Mouse (Mus musculus): Measurements from ENCODE around the gene Pde4a.
A peak's percentile ranks its signal among the peaks of the same experiment; 100 is the strongest.
"Not testable (repeated sequence)": the region's sequence is repeated elsewhere in the genome, so short reads cannot be mapped to it uniquely, and the experiment has no call there.

Pde4a gene

DNA sequence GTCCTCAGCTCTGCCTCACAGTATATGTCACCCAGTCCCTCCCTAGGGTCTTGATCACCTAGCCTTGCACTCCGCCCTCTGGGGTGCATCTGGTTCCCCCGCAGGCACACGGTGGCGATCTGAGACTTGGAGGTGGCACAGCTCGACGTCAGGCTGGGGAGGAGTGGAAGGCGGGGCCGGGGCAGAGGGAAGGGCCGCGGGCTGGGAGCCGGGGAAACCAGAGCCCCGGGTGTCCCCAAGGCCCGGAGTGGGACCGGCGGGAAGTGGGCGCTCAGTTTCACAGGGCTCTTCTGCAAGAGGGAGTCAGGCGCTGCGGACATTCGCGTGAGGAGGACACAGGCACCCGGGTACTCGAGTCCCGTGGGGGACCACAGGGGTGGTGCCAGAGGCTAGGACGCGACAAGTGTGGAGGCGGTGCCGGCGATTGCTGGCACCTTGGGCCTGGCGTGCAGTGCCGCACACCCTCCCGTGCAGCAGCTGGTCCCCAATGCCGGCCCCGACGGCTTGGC, 18.4 kb downstream of the Pde4a start:
- no peak for DNase-seq

DNA sequence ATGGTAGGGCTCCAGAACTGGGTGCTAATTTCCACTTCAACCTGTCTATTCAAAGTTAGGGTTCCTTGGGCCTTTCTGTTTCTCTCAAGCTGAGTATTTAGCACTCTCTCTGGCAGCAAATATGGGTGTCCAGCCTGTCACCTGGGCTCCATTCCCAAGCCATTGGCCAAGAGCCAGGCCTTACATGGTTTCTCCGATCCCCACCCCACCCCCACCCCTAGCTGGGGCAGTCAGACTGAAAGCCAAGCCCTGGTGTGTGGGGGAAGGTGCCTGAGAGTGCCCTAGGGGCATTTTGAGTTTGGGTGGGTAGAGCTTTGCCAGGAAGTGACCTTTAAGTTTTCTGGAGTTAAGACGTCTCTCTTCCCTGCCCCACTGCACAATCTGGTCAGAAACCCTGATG, 19.2 kb downstream of the Pde4a start:
- DNase-seq = no peak

DNA sequence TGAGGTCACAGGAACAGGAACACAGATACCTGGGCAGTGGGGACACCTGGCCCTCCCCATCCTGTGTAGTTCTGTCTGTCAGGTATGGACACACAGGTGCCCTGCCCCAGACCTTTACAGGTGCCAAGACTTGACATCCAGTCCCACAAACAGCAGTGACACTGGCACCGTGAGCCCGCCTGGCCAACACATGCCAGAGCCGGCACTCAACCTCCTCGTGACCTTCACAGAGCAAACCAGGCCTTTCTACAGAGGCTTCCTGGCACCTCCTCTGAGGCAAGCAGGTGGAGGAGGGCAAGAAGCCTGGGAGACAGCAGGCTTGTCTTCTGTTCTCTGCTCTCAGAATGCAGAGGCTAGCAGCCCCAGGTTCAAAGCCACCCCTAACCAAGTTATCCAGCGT, 19.9 kb downstream of the Pde4a start:
- no peak for DNase-seq

- peak; percentile 21 for DNase-seq
These were observed 24.4 kb downstream of the Pde4a start for GRCm38 (mm10) chr9:21189905-21190304.

DNA sequence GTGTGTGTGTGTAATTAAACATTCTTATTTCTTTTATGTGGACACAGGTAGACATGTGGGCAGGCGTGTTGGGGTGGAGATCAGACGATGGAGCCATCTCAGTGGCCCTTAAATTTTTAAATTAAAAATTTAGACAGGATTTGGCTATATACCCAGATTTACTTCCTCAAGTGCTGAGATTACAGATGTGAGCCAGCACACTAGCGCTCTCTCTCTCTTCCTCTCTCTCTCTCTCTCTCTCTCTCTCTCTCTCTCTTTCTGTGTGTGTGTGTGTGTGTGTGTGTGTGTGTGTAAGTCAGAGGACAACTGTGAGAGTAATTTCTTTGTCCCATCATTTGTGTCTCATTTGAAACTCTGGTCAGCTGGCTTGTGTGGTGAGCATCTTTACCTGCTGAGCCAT, 25.2 kb downstream of the Pde4a start:
- no peak for DNase-seq

DNA sequence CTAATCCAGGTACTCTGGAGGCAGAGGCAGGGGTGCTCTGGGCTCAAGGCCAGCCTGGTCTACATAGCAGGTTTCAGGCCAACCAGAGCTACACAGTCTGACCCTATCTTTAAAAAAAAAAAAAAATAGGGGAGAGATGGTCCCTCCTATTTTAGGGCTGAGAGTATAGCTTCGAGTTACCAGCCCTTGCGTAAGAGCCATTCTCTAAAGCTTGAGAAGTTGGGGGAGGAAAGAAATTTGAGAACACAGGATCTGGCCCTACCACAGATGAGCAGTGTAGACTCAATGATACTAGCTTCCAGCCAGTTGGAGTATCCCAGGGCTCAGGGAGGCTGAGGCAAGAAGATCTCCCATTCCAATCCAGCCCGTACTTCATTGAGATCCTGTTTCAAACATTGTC, 28.3 kb downstream of the Pde4a start:
- no peak for DNase-seq

GRCm38 (mm10) chr9:21194787-21195493, 29.4 kb downstream of the Pde4a start:
- no peak for DNase-seq

DNA sequence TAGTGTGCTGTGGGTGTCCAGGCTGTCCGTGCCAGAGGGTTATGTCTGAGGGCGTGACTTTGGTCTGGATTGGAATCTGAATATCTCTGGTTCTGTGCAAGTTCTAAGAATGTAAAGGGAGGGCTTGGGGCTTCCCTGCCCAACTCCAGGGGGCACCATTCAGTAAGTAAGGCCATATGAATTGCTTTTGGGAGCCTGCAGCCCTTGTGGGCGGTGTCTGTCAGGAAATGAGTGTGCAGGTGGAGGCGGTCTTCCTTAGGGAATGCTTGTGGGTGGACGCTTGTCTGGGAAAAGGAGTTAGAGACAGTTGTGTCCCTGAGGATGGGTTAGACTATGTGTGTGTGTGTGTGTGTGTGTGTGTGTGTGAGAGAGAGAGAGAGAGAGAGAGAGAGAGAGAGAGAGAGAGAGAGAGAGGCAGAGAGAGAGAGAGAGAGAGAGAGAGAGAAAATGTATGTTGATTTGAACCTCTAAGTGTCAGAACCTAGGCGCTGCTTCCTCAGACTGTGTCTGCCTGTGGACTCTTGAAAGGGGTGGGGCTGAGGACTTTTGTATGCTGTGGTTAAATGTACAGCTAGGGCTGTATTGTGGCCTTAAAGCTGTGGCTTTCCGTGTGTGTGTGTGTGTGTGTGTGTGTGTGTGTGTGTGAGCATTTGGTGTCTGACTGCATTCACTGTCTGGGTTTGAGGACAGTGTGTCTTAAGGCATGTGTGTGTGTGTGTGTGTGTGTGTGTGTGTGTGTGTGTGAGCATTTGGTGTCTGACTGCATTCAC, 30.4 kb downstream of the Pde4a start:
- not testable (repeated sequence) for DNase-seq

- DNase-seq = peak; percentile 70
These were observed 31.3 kb downstream of the Pde4a start for GRCm38 (mm10) chr9:21196521-21197433.

GRCm38 (mm10) chr9:21197981-21198380, 32.5 kb downstream of the Pde4a start:
- DNase-seq = peak; percentile 84

DNA sequence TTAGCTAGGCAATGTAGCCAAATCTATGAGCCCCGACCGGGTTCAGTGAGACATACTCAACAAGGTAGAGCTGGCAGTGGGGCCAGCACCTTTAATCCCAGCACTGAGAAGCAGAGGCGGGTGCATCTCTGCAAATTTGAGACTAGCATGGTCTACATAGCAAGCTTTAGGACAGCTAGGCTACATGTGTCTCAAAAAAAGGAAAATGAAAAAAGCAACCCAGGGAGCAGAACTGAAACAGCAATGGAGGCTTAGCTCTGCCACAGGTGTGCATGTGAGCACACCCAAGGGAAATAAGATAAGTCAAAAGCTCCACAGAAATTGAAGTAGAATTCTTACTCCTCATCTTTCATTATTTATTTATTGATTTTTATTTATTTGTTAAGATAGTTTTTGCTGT, 33.4 kb downstream of the Pde4a start:
- DNase-seq = no peak

- peak; percentile 20 for DNase-seq
These were observed 38.6 kb downstream of the Pde4a start for GRCm38 (mm10) chr9:21204156-21204527.

DNA sequence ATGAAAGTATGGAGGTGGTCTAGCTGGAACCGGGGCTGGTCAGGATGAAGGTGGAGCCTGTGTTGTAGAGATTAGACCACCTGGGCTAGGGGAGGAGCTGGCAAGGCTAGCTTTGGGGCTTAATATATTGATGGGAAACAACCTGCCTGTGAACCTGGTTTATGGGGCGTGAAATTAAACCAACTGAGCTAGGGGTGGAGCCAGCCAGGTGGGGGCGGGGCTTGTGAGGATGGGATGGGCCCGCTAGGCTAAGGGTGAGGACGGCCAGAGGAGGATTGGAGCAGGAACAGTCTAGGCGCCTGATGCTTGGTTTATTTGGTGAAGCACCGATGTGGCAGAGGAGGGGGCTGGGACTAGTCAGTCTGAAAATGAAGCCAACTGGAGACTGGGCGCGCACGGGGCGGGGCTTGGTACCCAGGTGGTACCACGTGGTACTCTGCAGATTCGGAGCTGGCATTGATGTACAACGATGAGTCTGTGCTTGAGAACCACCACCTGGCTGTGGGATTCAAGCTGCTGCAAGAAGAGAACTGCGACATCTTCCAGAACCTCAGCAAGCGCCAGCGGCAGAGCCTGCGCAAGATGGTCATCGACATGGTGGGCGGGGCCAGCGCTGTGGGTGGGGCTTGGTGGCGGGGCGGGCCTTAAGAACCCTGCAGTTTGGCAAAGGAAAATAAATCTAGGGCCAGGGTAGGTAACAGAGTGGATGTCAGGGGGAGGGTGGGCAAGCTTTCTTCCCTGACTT, 39.2 kb downstream of the Pde4a start:
- peak; percentile 59 for DNase-seq

GRCm38 (mm10) chr9:21206848-21207247, 41.3 kb downstream of the Pde4a start:
- DNase-seq = no peak

GRCm38 (mm10) chr9:21208626-21209025, 43.1 kb downstream of the Pde4a start:
- no peak for DNase-seq

GRCm38 (mm10) chr9:21210821-21211220, 45.3 kb downstream of the Pde4a start:
- no peak for DNase-seq

DNA sequence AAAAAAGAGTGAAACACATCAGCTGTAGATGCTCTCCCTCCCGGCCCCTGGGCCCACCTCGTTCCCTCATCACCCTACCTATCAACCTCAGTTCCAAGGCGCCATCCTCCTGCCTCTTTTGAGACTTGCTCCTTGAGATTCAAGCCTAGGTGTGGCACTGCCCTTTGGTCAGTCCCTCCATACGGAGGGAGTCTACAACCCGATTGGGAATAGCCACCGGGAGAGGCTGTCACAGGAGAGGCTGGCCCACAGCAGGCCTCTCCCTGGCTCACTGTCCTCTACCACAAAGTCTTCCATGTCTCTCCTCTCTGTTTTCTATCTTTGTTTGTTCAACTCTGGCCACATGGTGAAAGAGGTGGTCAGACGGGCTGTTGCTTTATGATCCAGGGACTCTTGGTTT, 46.1 kb downstream of the Pde4a start:
- no peak for DNase-seq

DNA sequence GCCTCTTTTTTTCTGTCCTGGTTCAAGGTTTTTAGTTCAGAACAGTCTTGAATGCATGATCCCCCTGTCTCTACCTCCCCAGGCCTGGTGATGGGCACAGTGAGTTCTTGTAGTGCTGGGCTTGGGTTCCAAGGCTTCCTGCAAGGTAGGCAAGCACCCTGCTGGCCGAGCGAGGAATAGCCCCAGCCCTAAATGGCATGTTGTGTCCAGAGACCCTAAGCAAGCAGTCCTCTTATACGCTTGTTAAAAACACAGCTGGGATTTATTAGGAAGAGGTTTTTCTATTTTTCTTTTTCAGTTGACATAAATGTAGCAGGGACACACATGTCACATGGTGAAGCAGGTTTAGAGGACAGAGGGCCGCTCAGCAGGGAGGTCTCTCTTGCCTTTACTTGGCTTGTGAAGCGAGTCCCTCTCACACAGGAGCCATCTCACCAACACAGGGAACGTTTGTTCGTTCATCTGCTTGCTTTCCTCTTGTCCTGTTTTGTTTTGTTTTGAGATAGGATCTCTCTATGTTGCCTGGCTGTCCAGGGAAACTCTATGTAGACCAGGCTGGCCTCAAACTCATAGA, 48.2 kb downstream of the Pde4a start:
- peak; percentile 50 for DNase-seq

DNA sequence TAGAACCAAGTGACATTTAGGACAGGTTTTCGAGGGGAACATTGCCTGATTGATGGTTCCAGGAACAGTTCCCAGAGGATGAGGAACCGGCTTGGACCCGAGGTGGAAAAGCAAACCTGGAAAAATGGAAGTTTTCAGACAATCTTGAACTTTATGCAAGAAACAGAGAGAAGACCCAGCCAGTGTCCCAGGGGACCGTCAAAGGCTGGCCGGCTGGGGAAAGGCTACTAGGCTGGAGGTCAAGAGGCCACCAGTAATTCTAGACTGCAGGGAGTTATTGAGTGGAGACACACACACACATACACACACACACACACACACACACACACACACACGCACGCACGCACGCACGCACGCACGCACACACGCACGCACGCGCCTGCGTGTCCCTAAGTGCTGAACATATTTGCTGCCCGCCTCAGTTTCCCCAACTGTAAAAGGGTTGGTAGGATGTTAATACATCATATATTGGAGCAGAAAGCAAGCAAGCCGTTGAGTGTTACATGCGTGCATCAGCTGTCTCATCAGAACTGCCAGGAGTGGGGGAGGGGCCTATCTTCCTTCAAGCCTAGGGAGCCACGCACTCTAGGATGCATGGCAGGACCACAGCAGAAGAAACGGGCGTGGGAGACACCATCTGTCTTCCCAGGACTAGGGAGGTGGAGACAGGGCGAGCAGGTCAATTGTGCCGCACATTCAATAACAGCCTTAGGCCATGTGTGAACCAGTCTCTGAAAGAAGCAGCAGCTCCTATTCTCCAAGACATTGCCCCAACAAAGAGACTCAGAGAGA, 50.7 kb downstream of the Pde4a start:
- DNase-seq = peak; percentile 82

GRCm38 (mm10) chr9:21219820-21220219, 54.3 kb downstream of the Pde4a start:
- DNase-seq = peak; percentile 43

Measured in retina, postnatal 1 day (tissue).